Mouse (Mus musculus) intestine, embryonic 16.5 days (tissue): ENCODE measurements around the gene Tmem159. TPM values are rescaled to one million over a fixed set of nuclear protein-coding genes. Genes with fewer than 3 reads are reported as not detected.

ENCODE experiments used
- ATAC-seq: fragments of 200-750 bp; cut with Nextera tagmentation; 2 replicates; pipeline ENCODE4 v1.8.0; 2017; ENCODE audit warnings: moderate TSS enrichment, moderate library complexity
- H3K27ac ChIP-seq: fragments of 300-500 bp; sonication (generic); 2 replicates; pipeline ENCODE4 v1.5.1; 2014; ENCODE audit warnings: mild to moderate bottlenecking, low read length
- H3K27me3 ChIP-seq: fragments of 300-500 bp; sonication (generic); replicated peaks from 2 replicates; pipeline ENCODE4 v1.6.1; 2014; ENCODE audit warnings: low read length, control low read depth, mixed read lengths; ENCODE audit not compliant: control insufficient read depth, insufficient read depth
- H3K36me3 ChIP-seq: fragments of 300-500 bp; sonication (generic); 2 replicates; pipeline ENCODE4 v1.6.1; 2014; ENCODE audit warnings: low read length, control low read depth; ENCODE audit not compliant: control insufficient read depth, insufficient read depth
- H3K4me1 ChIP-seq: fragments of 300-500 bp; sonication (generic); 2 replicates; pipeline ENCODE4 v1.6.1; 2014; ENCODE audit warnings: low read length, control low read depth, mixed read lengths; ENCODE audit not compliant: control insufficient read depth, insufficient read depth
- H3K4me2 ChIP-seq: fragments of 300-500 bp; sonication (generic); 2 replicates; pipeline ENCODE4 v1.6.1; 2014; ENCODE audit warnings: low read depth, low read length, control low read depth
- H3K4me3 ChIP-seq: fragments of 300-500 bp; sonication (generic); 2 replicates; pipeline ENCODE4 v1.5.1; 2014; ENCODE audit warnings: mild to moderate bottlenecking, low read length
- H3K9ac ChIP-seq: fragments of 300-500 bp; sonication (generic); 2 replicates; pipeline ENCODE4 v1.6.1; 2014; ENCODE audit warnings: low read depth, low read length
- H3K9me3 ChIP-seq: fragments of 300-500 bp; sonication (generic); 2 replicates; pipeline ENCODE4 v1.6.1; 2016; ENCODE audit warnings: low read length, control low read depth; ENCODE audit not compliant: control insufficient read depth
- WGBS: fragments of 180-500 bp; shearing (Covaris S2); extraction: QIAGEN DNeasy Blood & Tissue Kit; methylation state at CpG from one replicate; pipeline ENCODE4 v1.1.7; 2014; 5-methylcytosine and 5-hydroxymethylcytosine counted together
- polyA plus RNA-seq: library from polyadenylated mRNA; unstranded; fragments of >200 nt; fragmentation: Nextera tagmentation; extraction: Ambion mirVana; gene quantifications from 2 replicates; pipeline ENCODE4 v1.2.1, GENCODE M21; 2015

Gene Tmem159
- polyA plus RNA-seq, 1 experiment from 2014 or later: 28.1 TPM

GRCm38 (mm10) chr7:120124844-120125243, 22.7 kb downstream of the Tmem159 start:
- Histone ChIP-seq H3K27me3 (no peaks in the 10 kb centered on the region), H3K9ac (0 out of 2 replicates have a peak overlapping the region, but pooled peaks have one; percentile 43), H3K4me3 (no peak overlapping the region), H3K4me2 (no peak overlapping the region), H3K9me3 (no peaks in the 10 kb centered on the region), H3K27ac (no peak overlapping the region), H3K4me1 (0 out of 2 replicates have a peak, but pooled peaks cover 9% of the 10 kb centered on the region), H3K36me3 (no peaks in the 10 kb centered on the region)
- ATAC-seq: peak; percentile 85
- WGBS: 2% methylated on average over 3 of the region's 3 CpGs

- no peak overlapping the region for H3K4me2 ChIP-seq
- 43% methylated on average over 5 of the region's 5 CpGs for WGBS
These were observed 25.0 kb downstream of the Tmem159 start for GRCm38 (mm10) chr7:120126976-120127685.

GRCm38 (mm10) chr7:120127686-120128059, 25.5 kb downstream of the Tmem159 start:
- no peak overlapping the region for H3K27ac ChIP-seq
- 46% methylated on average over 4 of the region's 4 CpGs for WGBS
- no peak overlapping the region for H3K4me2 ChIP-seq
- H3K4me1 ChIP-seq: 0 out of 2 replicates have a peak, but pooled peaks cover 9% of the 10 kb centered on the region
- H3K36me3 ChIP-seq: no peaks in the 10 kb centered on the region
- H3K9me3 ChIP-seq: no peaks in the 10 kb centered on the region
- no peak overlapping the region for H3K9ac ChIP-seq
- no peaks in the 10 kb centered on the region for H3K27me3 ChIP-seq
- H3K4me3 ChIP-seq: no peak overlapping the region
- no peak for ATAC-seq

More at GRCm38 (mm10) chr7:120126976-120127685, 25.0 kb downstream of the Tmem159 start:
- H3K27me3 ChIP-seq: no peaks in the 10 kb centered on the region
- no peak overlapping the region for H3K9ac ChIP-seq
- no peak overlapping the region for H3K27ac ChIP-seq
- H3K4me1 ChIP-seq: 0 out of 2 replicates have a peak, but pooled peaks cover 9% of the 10 kb centered on the region
- no peaks in the 10 kb centered on the region for H3K9me3 ChIP-seq
- no peaks in the 10 kb centered on the region for H3K36me3 ChIP-seq
- no peak overlapping the region for H3K4me3 ChIP-seq
- no peak for ATAC-seq

GRCm38 (mm10) chr7:120128951-120129350, 26.8 kb downstream of the Tmem159 start:
- ATAC-seq: no peak
- H3K4me1 ChIP-seq: 0 out of 2 replicates have a peak, but pooled peaks cover 9% of the 10 kb centered on the region
- H3K9ac ChIP-seq: no peak overlapping the region
- no peaks in the 10 kb centered on the region for H3K27me3 ChIP-seq
- WGBS: 73% methylated on average over 4 of the region's 4 CpGs
- H3K36me3 ChIP-seq: no peaks in the 10 kb centered on the region
- H3K4me2 ChIP-seq: no peak overlapping the region
- no peaks in the 10 kb centered on the region for H3K9me3 ChIP-seq
- H3K27ac ChIP-seq: no peak overlapping the region
- no peak overlapping the region for H3K4me3 ChIP-seq

- 86% methylated on average over 1 of the region's 1 CpGs for WGBS
- H3K36me3 ChIP-seq: no peaks in the 10 kb centered on the region
- no peaks in the 10 kb centered on the region for H3K9me3 ChIP-seq
- no peaks in the 10 kb centered on the region for H3K27me3 ChIP-seq
- H3K4me2 ChIP-seq: no peak overlapping the region
- H3K9ac ChIP-seq: no peak overlapping the region
- ATAC-seq: peak; percentile 44; the same call in 1 of the 2 replicates
- no peak overlapping the region for H3K27ac ChIP-seq
- no peak overlapping the region for H3K4me3 ChIP-seq
- H3K4me1 ChIP-seq: no peaks in the 10 kb centered on the region
These were observed 40.6 kb downstream of the Tmem159 start for GRCm38 (mm10) chr7:120142743-120143142.

- H3K27ac ChIP-seq: no peak within 1 kb of the TSS
- H3K9ac ChIP-seq: no peak within 1 kb of the TSS
- H3K4me1 ChIP-seq: no peaks in the 10 kb centered on the region
- no peak within 1 kb of the TSS for H3K4me3 ChIP-seq
- H3K4me2 ChIP-seq: no peak within 1 kb of the TSS
- no peaks in the 10 kb centered on the region for H3K27me3 ChIP-seq
- H3K36me3 ChIP-seq: no peaks in the 10 kb centered on the region
- ATAC-seq: no peak
- WGBS: 74% methylated on average over 9 of the region's 9 CpGs
- no peaks in the 10 kb centered on the region for H3K9me3 ChIP-seq
These were observed 43.0 kb downstream of the Tmem159 start, which contains the start of gene Zp2 for GRCm38 (mm10) chr7:120145191-120145590. TSS of gene Zp2 (minus strand) at chr7:120145291.

- 22% methylated on average over 3 of the region's 3 CpGs for WGBS
- peak; percentile 87 for ATAC-seq
- Histone ChIP-seq H3K27ac (peak overlapping the region; percentile 72), H3K9ac (no peak overlapping the region), H3K4me1 (no peaks in the 10 kb centered on the region; the same call in 1 of the 2 replicates), H3K27me3 (no peaks in the 10 kb centered on the region), H3K36me3 (no peaks in the 10 kb centered on the region), H3K4me3 (no peak overlapping the region), H3K4me2 (no peak overlapping the region), H3K9me3 (no peaks in the 10 kb centered on the region)
These were observed 48.1 kb downstream of the Tmem159 start for GRCm38 (mm10) chr7:120150257-120150656.

GRCm38 (mm10) chr7:120150898-120151297, 48.7 kb downstream of the Tmem159 start:
- no peak overlapping the region for H3K4me2 ChIP-seq
- H3K4me1 ChIP-seq: no peaks in the 10 kb centered on the region; the same call in 1 of the 2 replicates
- H3K36me3 ChIP-seq: no peaks in the 10 kb centered on the region
- no peak overlapping the region for H3K4me3 ChIP-seq
- no peaks in the 10 kb centered on the region for H3K27me3 ChIP-seq
- no peak for ATAC-seq
- H3K9me3 ChIP-seq: no peaks in the 10 kb centered on the region
- H3K9ac ChIP-seq: no peak overlapping the region
- H3K27ac ChIP-seq: no peak overlapping the region
- WGBS: 76% methylated on average over 2 of the region's 2 CpGs

- no peak overlapping the region for H3K27ac ChIP-seq
- H3K9ac ChIP-seq: no peak overlapping the region
- H3K27me3 ChIP-seq: no peaks in the 10 kb centered on the region
- H3K4me2 ChIP-seq: no peak overlapping the region
- H3K4me3 ChIP-seq: no peak overlapping the region
- H3K36me3 ChIP-seq: no peaks in the 10 kb centered on the region
- no peaks in the 10 kb centered on the region for H3K9me3 ChIP-seq
- no peak for ATAC-seq
- 39% methylated on average over 2 of the region's 2 CpGs for WGBS
- peaks cover 3% of the 10 kb centered on the region for H3K4me1 ChIP-seq
These were observed 54.8 kb downstream of the Tmem159 start for GRCm38 (mm10) chr7:120156841-120157409.
